Mouse (Mus musculus) mature B cell (primary cell): Measurements from ENCODE around the gene Cptp.

Experiments used
- in situ Hi-C: fragments of 300-500 bp; cut with MboI; formaldehyde crosslinking; loops from 2 replicates; pipeline ENCODE4 v1.14.3; 2019

Gene Cptp

DNA sequence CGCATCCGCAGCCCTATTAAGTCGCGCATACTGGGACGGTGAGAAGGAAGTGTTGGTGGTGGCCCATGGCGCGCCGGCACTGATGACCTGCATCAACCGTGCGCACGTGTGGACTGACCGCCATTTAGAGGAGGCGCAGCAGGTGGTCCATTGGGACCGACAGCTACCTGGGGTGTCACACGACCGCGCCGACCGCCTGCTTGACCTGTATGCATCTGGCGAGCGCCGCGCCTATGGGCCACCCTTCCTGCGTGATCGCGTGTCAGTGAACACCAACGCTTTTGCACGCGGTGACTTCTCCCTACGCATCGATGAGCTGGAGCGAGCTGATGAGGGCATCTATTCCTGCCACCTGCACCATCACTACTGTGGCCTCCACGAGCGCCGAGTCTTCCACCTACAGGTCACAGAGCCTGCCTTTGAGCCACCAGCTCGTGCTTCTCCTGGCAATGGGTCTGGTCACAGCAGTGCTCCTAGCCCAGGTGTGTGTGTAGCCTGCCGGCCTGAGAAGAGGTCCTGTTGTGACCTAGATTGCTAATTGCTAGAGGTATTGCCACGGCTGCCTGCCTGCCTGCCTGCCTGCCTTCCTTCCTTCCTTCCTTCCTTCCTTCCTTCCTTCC lies 27.5 kb downstream of the Cptp start:
- in situ Hi-C loops, result no loop called here

DNA sequence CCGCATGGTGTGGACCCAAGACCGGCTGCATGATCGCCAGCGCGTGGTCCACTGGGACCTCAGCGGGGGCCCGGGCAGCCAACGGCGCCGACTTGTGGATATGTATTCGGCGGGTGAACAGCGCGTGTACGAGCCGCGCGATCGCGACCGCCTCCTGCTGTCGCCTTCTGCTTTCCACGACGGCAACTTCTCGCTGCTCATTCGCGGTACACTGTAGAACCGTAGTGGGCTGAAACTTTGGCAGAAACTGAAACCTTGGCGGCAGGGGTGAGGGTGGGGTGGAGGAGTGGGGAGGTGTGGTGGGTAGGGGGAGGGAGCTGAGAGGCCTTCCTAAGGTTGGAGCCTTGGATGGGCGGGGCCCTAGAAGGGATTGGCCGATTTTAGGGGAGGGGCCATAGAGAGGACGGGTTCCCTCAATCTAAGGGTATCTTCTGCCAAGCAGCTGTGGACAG lies 28.2 kb downstream of the Cptp start:
- in situ Hi-C loops, result no loop called here

DNA sequence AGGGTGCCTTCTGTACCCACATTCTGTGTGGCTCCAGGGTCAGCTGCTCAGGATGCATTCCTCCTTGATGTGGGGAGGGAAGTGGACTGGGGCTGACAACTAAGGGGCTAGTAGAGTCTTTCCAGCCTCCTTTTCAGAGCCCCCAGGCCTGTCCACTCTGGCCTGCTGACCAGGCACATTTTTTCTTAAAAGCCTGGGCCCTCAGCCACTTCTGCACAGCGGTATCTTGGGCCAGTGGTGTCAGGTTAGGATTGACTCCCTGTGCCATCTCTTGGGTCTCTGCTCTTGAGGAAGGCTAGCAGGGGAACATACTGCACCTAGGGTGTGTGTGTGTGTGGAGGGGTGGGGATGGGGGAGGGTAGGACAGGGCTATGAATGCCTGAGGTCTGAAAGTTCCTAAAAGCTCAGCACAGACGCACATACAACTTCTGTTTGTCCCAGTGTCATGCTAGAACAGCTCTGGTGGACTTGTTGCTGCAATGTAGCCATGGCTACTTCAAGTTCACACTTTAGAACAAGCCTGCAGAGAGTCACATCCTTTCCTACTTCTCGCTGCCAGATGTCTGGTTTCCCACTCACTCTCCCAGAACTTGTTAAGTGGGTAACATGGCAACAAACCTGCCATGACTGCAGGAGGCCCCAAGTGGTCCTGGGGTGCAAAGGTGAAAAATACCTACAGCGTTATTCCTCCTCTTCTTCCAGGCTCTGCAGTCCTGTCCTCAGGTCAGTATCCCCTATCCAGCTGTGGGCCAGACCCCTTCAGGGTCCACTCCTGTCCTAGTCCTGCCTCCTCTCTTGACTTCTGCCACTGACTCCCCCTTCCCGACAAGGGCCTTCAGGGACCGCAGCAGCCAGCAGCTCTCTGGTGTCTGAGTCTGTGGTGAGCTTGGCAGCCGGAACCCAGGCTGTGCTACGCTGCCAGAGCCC lies 28.9 kb downstream of the Cptp start:
- in situ Hi-C loops, result no loop called here

DNA sequence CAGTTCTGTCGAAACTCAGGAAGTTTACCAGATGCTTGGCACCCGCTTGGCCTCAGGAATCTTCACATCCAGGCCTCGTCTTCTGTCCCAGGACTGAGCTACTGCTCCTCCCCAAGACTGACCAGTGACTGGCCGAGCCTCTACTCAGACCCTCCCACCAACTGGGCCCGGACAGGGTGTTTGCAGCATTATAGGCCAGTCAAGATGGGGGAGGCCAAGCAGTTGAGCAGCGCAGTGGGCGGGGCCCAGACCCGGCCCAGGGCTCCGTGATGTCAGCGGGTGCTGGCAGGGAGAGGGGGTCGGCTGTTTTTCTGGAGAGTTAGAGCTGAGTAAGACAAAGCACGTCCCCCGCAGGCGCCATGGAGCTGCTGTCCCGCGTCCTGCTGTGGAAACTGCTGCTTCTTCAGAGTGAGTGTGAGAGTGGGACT lies 29.7 kb downstream of the Cptp start, which contains the start of gene Mxra8:
Gene Mxra8 (plus strand): TSS at position 198 of the 428 bp plus-strand sequence.
- in situ Hi-C loops, result no loop called here

DNA sequence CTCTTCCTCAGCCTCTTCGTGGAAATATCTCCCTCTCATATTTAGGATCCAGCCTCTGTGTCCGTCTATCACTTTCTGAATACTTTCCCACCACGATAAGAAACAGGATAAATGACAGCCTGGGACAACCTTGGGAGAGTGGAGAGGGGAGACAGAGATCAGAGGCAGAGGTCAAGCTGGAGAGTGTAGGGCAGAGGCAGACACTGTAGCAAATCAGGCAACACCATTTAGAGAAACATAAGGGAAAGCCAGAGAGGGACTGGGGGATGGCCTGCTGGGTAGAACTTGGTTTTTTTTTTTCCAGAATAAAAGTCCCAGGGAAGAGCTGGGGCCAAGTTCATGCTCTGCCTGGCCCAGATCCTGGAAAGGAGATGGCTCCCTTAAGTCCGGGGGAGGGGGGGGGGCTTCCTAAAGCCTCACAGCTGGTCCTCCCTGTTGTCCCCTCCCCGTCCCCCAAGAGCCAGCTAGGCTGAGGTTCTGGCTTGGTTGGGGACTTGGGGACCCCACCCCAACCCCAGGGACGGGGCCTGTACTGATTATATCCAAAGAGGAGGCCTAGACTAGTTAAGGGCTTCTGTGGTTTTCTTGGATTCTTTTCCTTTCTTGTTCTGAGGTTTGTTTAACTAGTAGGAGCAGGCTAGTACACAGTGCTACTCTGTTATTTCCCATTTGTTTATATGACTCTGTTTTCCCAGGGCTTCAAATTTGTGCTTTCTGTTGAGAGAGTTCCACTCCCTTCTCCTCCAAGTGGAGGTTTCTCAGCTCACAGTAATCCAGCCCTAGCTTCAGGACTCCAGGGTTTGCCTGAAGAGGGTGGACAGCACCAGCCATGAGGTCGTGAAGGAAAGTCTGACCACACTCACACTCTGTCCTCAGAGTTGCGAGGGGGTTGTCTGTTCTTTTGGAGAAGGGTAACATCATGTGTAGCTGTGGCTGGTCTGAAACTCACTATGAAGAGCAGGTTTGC lies 30.8 kb downstream of the Cptp start:
- in situ Hi-C loops, result no loop called here

DNA sequence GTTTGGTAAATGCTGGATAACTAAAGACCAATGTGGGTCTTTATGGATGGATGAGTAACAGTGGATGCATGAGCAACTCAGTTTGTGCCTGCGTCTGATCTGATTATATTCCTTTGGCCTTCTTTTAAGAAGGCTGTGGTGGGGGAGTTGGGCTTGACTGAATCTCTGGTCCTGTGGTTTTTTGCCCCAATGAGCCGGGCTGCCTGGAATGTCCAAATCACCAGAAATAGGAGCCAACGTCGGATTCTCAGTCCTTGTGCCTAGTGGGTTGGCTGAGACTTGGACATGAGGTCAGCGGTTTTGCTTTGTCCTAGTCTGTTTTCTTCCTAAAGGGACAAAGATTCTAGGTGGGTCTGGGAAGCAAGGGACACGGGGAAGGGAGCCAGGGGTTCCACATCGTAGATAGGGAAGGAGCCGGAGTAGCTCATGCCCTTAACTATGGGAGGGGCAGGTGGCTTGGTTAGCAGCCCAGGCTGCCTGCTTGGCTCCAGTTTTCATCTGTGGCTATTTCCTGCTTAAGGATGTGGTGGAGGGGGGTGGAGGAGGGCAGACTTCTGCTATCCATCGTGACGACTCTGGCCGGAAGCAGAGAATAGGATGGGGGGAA lies 31.7 kb downstream of the Cptp start:
- in situ Hi-C loops, result no loop called here

DNA sequence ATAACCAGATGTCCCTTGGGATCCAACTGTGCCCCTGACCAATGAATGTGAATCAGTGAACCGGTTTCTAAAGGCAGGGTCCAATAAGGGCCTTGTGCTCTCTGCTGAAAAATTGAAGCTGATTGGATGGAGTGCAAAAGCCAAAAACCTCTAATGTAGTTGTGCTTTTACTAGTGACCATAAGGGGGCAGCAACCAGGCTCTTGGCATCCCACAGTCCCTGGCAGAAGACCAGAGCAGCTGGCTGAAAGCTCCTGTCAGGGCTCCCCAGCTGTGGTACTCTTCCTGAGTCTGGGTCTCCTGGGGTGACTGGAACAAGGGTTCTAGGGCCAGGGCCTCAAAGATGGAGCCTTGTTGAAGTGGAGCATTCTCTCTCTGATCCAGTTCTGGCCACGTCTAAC lies 35.4 kb downstream of the Cptp start:
- in situ Hi-C loops, result no loop called here

DNA sequence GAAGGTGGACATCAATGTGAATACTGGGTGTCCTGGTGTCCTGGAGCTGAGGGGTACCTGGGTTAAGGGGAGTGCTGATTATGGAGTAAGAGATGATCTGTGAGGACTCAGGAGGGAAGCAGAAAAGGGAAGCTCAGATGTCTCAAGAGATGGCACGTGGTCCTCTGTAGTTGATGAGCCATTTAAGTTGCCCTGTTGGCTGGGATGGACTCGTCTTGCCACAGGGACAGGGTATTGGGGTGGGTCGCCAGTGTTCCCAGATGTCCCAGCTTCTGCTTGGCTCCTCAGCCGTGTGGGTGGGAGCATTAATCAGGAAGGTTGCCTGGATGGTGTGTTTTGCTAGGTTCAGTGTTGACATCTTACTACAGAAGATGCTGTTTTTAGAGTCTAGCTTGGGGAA lies 36.0 kb downstream of the Cptp start:
- in situ Hi-C loops, result no loop called here

DNA sequence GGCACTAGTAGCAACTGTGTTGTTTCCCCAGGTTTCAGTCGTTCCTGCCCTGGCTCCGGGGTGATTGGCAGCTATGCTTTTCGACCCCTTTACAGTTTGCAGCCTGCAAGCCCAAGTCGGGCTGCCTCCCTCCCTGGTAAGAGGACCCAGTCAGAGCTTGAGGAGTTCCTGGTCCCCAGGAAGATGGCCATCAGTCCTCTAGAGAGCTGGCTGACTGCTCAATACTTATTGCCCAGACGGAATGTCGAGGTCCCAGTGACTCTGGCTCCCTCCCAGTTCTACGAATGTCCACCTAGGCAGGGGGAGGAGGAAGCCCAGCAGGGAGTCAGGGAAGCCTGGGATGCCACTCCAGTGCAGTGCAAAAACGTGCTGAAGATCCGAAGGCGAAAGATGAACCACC lies 36.9 kb downstream of the Cptp start:
- in situ Hi-C loops, result no loop called here

DNA sequence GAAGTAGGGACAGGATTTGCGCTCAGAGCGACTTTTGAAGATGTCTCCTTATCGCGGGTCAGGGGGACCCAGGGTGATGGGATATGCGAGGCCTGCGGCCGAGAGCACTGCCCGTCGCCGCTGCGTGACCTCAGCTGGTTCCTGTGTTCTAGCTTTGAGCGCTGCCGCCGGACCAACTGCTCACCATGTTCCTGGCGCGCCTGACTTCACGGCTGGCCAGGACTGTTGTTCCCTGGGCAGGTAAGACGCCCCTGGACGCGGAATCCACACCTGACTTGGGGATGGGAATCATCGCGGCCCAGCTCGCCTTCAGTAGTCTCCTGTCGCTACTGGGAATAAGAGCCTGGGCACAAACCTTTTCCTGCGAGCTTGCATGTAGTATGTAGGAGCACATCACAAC lies 37.4 kb downstream of the Cptp start:
- in situ Hi-C loops, result no loop called here

DNA sequence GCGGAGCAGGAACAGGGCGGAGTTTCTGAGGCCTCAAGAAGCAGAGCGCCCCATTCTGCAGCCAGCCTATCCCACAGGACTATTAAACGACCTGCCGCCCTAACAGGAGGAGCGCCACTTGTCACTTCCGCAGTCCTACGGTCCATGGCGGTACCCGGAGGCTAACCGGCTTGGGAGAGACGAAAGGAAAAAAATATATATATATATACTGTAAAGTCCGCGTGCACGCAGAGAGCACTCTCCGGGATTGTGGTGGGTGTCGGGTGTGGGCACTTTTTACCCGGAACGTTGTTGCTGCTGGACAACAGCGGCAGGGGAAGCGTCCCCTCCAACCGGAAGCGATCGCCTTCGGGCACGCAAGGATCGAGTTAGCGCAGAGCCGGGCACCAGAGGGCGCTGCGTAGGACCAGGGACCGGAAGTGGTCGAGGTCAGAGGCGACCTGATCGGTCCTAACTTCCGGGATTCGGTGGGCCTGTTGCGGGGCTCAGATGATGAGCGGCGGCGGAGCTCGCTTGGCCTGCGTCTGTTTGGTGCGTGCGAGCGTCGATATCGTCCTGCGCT lies 38.0 kb downstream of the Cptp start, which contains the start of gene Aurkaip1:
Gene Aurkaip1 (plus strand): TSS at position 68 of the 562 bp plus-strand sequence.
- in situ Hi-C loops, result no loop called here

DNA sequence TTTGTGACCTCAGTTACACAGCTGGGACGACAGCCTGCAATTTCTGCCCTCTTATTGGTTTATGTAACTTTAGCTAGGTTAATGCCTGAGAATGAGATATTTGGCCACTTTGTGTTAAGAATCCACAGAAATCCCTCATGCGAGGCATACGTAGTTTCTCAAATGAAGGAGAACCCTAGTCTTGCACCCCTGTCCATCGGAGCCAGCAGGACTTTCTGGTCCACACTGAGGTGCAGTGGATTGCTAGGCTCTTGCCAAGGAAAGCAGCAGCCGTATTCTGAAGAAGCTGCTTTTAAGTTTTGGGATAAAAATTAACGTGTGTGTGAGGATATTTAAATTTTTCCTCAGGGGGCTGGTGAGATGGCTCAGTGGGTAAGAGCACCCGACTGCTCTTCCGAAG lies 38.6 kb downstream of the Cptp start:
- in situ Hi-C loops, result no loop called here

DNA sequence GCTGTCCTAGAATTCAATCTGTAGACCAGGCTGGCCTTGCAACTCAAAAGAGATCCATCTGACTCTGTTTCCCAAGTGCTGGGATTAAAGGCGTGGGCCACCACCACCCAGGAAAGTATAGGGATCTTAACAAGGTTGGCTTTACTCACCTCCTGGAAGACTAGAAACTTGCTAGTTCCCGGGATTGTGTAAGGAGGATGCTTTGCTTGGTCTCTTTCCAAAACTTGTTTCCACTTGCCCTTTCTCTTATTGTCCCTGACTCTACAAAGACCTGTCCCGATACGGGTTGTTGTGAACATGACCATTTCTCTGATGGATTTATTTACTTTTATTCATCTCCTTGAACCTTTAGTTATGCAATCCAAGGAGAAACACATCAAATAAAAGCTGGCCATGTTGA lies 39.4 kb downstream of the Cptp start:
- in situ Hi-C loops, result no loop called here

DNA sequence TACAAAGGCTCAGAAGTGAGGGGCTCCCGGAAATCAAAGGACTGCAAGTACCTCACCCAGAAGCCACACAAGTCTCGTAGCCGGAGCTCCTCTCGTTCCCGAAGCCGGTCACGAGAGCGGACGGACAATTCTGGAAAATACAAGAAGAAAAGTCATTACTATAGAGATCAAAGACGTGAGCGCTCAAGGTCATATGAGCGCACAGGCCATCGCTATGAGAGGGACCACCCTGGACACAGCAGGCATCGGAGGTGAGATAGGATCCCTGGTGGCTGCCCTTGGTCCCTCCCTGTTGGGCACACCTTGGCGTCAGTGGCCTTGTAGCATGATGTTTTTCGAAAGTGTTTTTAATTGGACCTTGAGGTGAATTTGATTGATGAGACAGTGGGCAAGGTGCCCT lies 45.8 kb downstream of the Cptp start:
- in situ Hi-C loops, result no loop called here

DNA sequence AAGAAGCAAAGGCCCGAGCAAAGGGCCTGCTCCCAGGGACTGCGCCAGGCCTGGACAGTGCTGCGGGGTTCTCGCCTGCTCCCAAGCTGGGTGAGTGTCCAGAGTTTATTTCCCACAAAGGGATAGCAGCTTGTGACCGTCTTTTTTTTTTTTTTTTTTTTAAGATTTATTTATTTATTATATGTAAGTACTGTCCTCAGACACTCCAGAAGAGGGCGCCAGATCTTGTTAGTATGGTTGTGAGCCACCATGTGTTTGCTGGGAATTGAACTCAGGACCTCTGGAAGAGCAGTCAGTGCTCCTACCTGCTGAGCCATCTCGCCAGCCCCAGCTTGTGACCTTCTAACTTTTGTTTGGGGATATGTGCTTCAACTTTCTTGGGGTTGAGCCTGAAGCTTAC lies 48.2 kb downstream of the Cptp start:
- in situ Hi-C loops, result no loop called here

DNA sequence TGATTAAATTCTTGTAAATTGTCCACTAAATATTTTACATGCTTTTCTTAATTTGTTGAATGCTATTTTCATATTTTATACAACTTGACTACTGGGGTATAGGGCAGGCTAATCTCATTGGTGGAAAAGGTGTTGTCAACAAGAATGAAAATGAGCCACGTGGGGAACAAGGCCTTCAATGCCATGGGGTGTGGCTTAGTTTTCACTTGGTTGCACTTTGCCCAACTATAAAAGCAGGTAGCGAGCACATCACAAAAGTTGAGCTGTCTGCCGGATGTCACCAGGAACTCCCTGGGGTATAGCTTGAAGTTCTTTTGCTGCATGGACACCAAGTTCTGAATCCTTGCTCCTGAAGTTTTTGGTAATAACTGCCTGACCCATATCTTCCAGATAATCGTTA lies 51.7 kb downstream of the Cptp start:
- in situ Hi-C loops, result no loop called here
